Mouse (Mus musculus) CH12.LX (cell line): ENCODE data around the gene Rgl1.

Experiments
- ETS1 ChIP-seq: conservative IDR thresholded peaks from 2 replicates; pipeline ENCODE4 v1.6.1; 2012; ENCODE audit warnings: low read depth, mild to moderate bottlenecking, inconsistent platforms, low read length, improper control_type of control experiment, moderate library complexity
- HCFC1 ChIP-seq: IDR thresholded peaks from 2 replicates; pipeline ENCODE4 v1.6.1; 2012; ENCODE audit warnings: low read depth, mild to moderate bottlenecking, inconsistent platforms, low read length, improper control_type of control experiment
- MYC ChIP-seq: IDR thresholded peaks from 2 replicates; pipeline ENCODE4 v1.6.1; 2011; ENCODE audit warnings: low read depth, mild to moderate bottlenecking, improper control_type of control experiment, low read length

DNA sequence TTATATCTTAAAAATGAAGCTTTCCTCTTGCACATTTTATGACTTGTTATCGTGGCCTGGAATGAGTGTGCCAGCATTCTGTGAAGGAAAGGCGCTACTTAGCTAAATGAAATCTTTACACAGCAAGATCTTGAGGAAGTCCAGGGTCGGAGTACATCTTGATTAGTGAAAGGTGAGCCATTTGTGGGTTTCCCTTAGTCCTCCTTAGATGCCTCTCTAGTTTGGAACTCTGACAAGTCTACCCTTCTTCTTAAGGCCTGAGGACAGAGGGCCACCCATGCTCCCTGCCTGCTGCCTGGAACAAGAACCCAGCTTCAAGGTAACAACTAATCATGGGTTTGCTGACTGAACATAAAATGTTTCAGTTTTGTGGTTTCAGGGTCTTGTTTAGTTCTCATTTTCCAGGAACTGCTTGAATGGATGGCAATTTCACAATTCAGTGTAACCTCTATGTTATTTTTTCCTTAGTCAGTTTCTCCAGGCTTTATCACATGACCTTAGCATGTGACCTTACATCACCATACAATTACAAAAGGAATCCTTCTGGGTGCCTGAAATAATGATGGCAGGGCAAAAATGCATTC, 225.8 kb downstream of the Rgl1 start:
- TF ChIP-seq HCFC1 (no peak), MYC (no peak), ETS1 (no peak)
